Mouse (Mus musculus): ENCODE data around the gene Bahcc1. TPM values are rescaled to one million over a fixed set of nuclear protein-coding genes. Genes with fewer than 3 reads are reported as not detected.

The Bahcc1 gene
- polyA plus RNA-seq, 1 experiment from 2014 or later: 9.7 TPM

DNA sequence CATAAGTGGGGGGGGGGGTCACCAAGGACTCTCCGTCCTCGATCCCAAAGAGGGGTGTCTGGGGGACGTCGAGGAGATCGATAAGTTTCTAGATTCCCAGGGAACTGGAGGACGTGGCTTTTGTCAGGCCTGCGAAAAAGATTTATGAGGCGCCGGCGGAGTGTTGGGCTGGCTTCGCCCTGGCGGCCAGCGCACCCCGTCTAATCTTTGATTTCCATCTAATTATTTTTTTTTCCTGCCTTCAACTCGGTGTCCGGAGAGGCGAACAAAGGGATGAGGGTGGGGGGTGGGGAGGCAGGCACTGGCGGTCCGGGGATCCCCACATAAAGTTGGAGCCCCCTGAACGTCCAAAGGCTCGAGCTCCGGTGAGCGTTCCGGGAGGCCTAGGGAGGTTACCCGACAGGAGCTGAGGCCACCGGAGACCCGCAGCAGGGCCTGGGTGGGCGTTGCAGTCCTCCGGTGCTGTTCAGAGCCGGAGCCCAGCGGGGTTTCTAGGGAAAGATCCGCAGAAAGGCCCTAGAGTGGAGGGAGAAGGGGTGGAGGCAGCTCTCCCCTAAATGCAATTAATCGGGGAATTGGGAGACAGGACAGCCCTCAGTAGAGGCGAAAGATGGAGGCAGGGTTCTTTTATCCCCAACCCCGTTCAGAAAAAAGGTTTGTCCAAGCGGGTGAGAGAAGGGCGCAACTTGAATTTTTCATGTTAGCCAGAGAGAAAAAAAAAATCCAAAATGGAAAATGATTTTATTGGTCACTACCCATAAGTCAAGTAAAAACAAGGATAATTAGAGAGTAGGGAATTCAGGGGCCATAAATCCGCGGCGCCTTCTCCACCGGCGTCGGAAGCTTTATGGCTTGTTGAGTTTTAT, 45.3 kb upstream of the Bahcc1 start:
- H3K36me3 ChIP-seq (ENCODE audit: control insufficient read depth, insufficient read depth, low read length): no peaks in the 10 kb centered on the region
- peak overlapping the region; percentile 98 for H3K9ac ChIP-seq (ENCODE audit: low read depth, low read length)
- H3K4me1 ChIP-seq (ENCODE audit: control insufficient read depth, insufficient read depth, low read length): peaks cover 42% of the 10 kb centered on the region
- no peaks in the 10 kb centered on the region for H3K9me3 ChIP-seq (replicated peaks; ENCODE audit: control insufficient read depth, low read length, poor library complexity, severe bottlenecking)
- H3K27me3 ChIP-seq (ENCODE audit: control insufficient read depth, insufficient read depth, low read depth, low read length): no peaks in the 10 kb centered on the region
- peak overlapping the region; percentile 99 for H3K4me2 ChIP-seq (ENCODE audit: low read length)
- H3K4me3 ChIP-seq (ENCODE audit: low read depth, low read length): peak overlapping the region; percentile 88
- WGBS: under 1% methylated on average over 43 of the region's 43 CpGs
- ATAC-seq: no peak
- peak overlapping the region; percentile 93 for H3K27ac ChIP-seq (ENCODE audit: low read length)

DNA sequence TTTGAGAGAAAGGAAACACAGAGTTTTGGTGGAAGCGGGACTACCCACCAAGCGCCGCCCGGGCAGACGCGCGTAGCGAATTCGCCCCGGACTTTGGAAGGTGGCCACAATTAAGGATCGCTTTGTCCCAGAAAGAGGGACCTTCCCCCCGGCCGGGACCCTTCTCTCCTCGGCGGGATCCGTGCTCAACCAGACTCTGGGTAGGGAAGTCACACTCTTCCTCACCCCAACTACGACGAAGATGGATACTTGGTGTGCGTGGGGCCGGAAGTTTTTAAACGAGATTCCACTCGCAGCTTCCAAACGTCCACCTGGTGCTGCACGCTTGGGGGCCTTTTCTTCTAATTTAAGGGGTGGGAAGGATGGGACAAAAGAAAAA, 44.7 kb upstream of the Bahcc1 start:
- Histone ChIP-seq H3K9me3 (replicated peaks; ENCODE audit: control insufficient read depth, low read length, poor library complexity, severe bottlenecking) (no peaks in the 10 kb centered on the region), H3K36me3 (ENCODE audit: control insufficient read depth, insufficient read depth, low read length) (no peaks in the 10 kb centered on the region), H3K4me1 (ENCODE audit: control insufficient read depth, insufficient read depth, low read length) (peaks cover 42% of the 10 kb centered on the region), H3K9ac (ENCODE audit: low read depth, low read length) (peak overlapping the region; percentile 98), H3K27me3 (ENCODE audit: control insufficient read depth, insufficient read depth, low read depth, low read length) (no peaks in the 10 kb centered on the region), H3K4me2 (ENCODE audit: low read length) (peak overlapping the region; percentile 99), H3K4me3 (ENCODE audit: low read depth, low read length) (peak overlapping the region; percentile 88), H3K27ac (ENCODE audit: low read length) (peak overlapping the region; percentile 92)
- ATAC-seq: no peak
- under 1% methylated on average over 24 of the region's 24 CpGs for WGBS

DNA sequence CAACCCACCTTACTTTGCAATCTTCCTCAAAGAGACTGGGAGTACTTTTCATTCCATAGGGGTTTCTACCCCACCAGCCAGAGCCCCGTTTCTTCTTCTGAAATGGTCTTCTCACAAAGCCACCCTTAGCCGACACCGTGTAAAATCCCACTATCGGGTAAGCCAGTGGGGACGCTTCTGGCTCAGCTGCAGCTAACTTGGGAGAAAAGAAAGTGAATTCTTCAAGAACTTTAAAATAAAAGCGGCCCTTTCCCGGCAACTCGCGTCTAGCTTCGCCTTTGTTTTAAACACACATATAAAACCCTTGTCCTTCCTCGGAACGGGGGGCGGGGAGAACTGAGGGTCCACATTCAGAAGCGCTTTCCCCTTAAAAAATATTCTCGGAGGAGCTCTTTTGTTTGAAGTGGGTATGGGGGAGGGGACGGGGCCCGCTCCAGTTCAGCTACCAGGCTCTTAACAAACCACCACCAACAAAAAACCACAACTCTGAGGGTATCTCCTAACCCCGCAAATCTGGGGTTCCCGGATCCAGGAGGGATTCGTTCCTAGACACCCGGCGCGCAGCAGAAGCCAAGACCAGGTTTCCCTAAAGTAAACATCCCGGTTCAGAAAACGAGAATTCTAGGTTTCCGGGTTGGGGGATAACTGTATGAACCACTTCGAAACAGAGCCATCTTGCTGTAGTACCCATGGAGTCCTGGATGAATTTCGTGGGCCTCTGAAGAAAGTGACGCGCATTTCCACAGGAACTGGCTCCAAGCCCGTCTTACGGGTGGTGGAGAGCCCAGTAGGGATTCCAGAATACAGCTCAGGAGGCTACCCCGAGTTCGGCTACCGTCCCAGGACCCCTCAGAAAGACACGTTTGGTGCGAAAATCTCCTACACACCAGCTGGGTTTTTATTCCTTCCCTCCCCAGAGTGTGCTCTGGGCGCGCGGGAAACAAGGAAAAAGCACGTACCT, 44.0 kb upstream of the Bahcc1 start:
- H3K4me3 ChIP-seq (ENCODE audit: low read depth, low read length): peak overlapping the region; percentile 88
- H3K9me3 ChIP-seq (replicated peaks; ENCODE audit: control insufficient read depth, low read length, poor library complexity, severe bottlenecking): no peaks in the 10 kb centered on the region
- H3K4me2 ChIP-seq (ENCODE audit: low read length): peak overlapping the region; percentile 99
- H3K4me1 ChIP-seq (ENCODE audit: control insufficient read depth, insufficient read depth, low read length): peaks cover 37% of the 10 kb centered on the region
- H3K27me3 ChIP-seq (ENCODE audit: control insufficient read depth, insufficient read depth, low read depth, low read length): no peaks in the 10 kb centered on the region
- H3K36me3 ChIP-seq (ENCODE audit: control insufficient read depth, insufficient read depth, low read length): no peaks in the 10 kb centered on the region
- H3K27ac ChIP-seq (ENCODE audit: low read length): peak overlapping the region; percentile 92
- WGBS: under 1% methylated on average over 41 of the region's 41 CpGs
- no peak for ATAC-seq
- H3K9ac ChIP-seq (ENCODE audit: low read depth, low read length): peak overlapping the region; percentile 98

DNA sequence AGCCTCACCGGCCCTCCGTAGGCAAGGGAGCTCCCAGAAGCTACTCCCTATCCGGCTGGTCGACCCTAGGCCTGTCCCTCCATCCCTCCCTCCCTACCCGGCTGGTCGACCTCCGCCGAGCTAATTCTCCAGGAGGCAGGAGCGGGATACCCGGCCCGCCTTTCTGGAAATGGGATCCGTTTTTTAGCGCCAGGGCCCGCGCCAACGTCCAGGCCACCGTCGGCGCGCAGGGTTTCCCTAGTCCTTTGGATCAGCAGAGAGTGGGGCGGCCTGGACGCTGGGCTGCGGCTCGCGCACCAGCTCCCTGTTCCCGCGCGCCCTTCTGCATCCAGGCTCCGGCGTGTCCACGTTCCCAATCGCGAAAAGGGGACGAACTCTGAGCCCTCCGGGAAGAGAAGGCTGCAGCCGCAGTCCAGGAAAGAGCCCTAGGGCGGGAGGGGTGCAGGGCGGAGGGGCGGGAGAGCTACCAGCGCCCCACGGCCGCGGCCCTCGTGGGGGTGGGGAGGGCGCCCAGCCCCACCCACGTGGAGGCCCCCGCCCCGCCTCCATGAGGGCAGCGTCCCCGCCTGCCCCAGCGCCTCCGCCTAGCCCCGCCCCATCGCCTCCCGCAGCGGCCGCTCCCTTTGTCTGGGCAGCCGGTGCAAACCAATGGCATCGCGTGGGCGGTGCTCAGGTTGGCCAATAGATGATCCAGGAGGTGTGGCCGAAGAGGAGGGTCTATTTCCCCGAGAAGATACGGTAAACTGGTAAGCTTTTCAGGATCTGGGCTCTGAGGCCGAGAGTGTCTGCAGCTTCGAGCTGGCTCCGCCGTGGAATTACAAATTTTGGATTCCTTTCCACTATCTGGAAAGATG, 43.1 kb upstream of the Bahcc1 start:
- ATAC-seq: peak; percentile 96
- Histone ChIP-seq H3K27ac (ENCODE audit: low read length) (peak overlapping the region; percentile 92), H3K27me3 (ENCODE audit: control insufficient read depth, insufficient read depth, low read depth, low read length) (no peaks in the 10 kb centered on the region), H3K9me3 (replicated peaks; ENCODE audit: control insufficient read depth, low read length, poor library complexity, severe bottlenecking) (no peaks in the 10 kb centered on the region), H3K4me2 (ENCODE audit: low read length) (peak overlapping the region; percentile 99), H3K4me3 (ENCODE audit: low read depth, low read length) (peak overlapping the region; percentile 88), H3K9ac (ENCODE audit: low read depth, low read length) (peak overlapping the region; percentile 98), H3K4me1 (ENCODE audit: control insufficient read depth, insufficient read depth, low read length) (peaks cover 28% of the 10 kb centered on the region), H3K36me3 (ENCODE audit: control insufficient read depth, insufficient read depth, low read length) (no peaks in the 10 kb centered on the region)
- under 1% methylated on average over 50 of the region's 68 CpGs for WGBS

DNA sequence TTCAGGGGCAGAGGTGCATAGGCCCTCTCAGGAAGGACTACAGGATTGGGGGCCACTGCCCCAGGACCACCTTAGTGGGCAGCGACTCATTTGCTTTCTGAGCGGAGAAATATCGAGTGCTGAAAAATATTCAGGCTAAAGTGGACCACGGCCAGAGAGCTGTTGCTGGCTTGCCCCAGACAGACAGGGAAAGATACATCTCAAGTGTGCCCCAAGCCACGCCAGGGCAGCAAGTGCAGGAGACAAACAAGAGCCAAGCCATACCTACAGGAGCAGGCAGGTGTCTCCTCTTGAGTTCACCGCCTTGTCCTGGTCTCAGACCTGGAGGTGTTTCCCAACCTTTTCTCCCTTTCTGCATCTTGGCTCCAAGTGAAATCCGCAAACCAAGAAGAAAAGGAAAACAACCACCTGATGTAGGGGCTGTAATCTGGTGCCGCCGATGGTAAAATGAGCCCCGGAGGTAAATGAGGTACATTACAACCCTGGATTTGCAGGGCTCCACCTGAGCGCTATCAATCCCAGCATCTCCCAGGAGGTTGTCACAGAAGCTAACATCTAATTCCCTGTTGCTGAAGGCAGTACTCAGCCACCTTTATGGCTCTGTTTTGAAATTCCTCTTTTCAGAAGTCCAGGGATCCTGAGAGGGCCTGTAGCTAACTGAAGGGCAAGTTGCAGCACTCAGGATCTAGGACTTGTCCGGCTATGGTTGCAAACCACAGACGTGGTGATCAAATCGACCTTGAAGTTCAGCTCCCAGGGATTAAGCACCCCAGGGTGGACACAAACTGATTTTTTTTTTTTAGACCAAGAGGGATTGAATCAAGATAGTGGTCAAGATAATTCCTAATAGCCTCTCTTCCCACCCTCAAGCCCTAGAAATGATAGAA, 42.0 kb upstream of the Bahcc1 start:
- no peaks in the 10 kb centered on the region for H3K36me3 ChIP-seq (ENCODE audit: control insufficient read depth, insufficient read depth, low read length)
- no peaks in the 10 kb centered on the region for H3K27me3 ChIP-seq (ENCODE audit: control insufficient read depth, insufficient read depth, low read depth, low read length)
- H3K9me3 ChIP-seq (replicated peaks; ENCODE audit: control insufficient read depth, low read length, poor library complexity, severe bottlenecking): no peaks in the 10 kb centered on the region
- peak overlapping the region; percentile 92 for H3K27ac ChIP-seq (ENCODE audit: low read length)
- H3K4me2 ChIP-seq (ENCODE audit: low read length): peak overlapping the region; percentile 99
- peak overlapping the region; percentile 31 for H3K9ac ChIP-seq (ENCODE audit: low read depth, low read length)
- H3K4me1 ChIP-seq (ENCODE audit: control insufficient read depth, insufficient read depth, low read length): peaks cover 17% of the 10 kb centered on the region
- WGBS: 35% methylated on average over 14 of the region's 14 CpGs
- no peak for ATAC-seq
- H3K4me3 ChIP-seq (ENCODE audit: low read depth, low read length): peak overlapping the region; percentile 88

DNA sequence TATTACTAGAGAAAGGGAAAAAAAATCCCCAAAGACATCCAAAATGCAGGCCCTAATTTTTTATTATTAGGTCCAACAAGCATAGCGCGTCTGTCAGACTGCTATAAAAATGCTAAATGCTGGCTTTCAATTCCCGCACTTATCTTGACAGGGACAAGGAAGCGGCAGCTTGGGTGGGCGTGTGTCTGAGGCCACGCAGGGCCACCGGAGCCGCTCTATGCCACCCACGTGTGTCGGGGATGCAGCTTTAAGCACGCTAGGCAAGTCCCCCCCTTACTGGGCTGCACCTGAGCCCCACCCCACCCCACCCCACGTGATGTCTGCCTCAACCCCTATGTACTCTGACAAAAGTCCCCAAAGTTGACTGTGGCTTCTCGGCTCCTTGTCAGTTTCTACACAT, 33.9 kb upstream of the Bahcc1 start:
- Histone ChIP-seq H3K4me2 (ENCODE audit: low read length) (no peak overlapping the region), H3K4me3 (ENCODE audit: low read depth, low read length) (no peak overlapping the region), H3K4me1 (ENCODE audit: control insufficient read depth, insufficient read depth, low read length) (no peaks in the 10 kb centered on the region), H3K27me3 (ENCODE audit: control insufficient read depth, insufficient read depth, low read depth, low read length) (no peaks in the 10 kb centered on the region), H3K9me3 (replicated peaks; ENCODE audit: control insufficient read depth, low read length, poor library complexity, severe bottlenecking) (no peaks in the 10 kb centered on the region), H3K27ac (ENCODE audit: low read length) (no peak overlapping the region), H3K36me3 (ENCODE audit: control insufficient read depth, insufficient read depth, low read length) (no peaks in the 10 kb centered on the region), H3K9ac (ENCODE audit: low read depth, low read length) (no peak overlapping the region)
- ATAC-seq: no peak
- WGBS: 25% methylated on average over 13 of the region's 13 CpGs

DNA sequence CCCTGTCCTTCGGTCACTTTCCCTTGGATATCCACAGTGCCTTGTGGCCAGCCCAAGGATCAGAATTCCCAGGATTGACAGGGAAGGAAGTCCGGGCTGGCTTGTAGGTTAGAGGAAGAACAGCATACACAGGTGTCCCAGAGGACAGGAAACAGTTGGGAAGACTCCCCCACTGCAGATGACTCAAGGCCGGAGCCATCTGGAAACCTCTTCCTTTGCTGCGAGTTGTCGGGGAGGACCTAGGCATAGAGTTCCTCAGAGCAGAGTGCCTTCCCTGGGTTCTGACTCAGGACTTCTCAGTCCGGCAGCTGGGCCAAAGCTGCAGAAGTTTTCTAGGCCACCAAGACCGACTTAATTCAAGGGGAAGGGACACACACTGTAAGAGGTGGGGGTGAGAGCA, 33.0 kb upstream of the Bahcc1 start:
- Histone ChIP-seq H3K9ac (ENCODE audit: low read depth, low read length) (no peak overlapping the region), H3K27me3 (ENCODE audit: control insufficient read depth, insufficient read depth, low read depth, low read length) (no peaks in the 10 kb centered on the region), H3K4me1 (ENCODE audit: control insufficient read depth, insufficient read depth, low read length) (no peaks in the 10 kb centered on the region), H3K9me3 (replicated peaks; ENCODE audit: control insufficient read depth, low read length, poor library complexity, severe bottlenecking) (no peaks in the 10 kb centered on the region), H3K4me3 (ENCODE audit: low read depth, low read length) (no peak overlapping the region), H3K36me3 (ENCODE audit: control insufficient read depth, insufficient read depth, low read length) (no peaks in the 10 kb centered on the region), H3K4me2 (ENCODE audit: low read length) (no peak overlapping the region), H3K27ac (ENCODE audit: low read length) (no peak overlapping the region)
- 75% methylated on average over 7 of the region's 7 CpGs for WGBS
- ATAC-seq: no peak

DNA sequence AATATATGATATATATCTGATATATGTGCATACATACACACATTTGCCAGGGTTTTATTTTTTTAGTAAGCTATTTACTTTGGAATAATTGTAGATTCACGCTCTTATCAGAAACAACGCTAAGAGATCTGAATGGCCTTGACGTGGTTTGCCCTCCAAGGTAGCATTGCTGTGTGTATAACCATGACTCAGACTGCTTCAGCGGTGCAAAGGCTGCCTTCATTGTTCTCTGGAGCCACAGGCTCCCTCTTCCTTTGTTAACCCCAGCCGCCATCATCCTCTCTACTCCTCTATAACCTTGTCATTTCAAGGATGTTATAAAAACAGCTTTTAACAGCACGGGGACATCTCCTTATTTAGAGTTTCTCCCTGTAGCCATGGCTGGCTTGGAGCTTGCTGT, 32.1 kb upstream of the Bahcc1 start:
- no peaks in the 10 kb centered on the region for H3K4me1 ChIP-seq (ENCODE audit: control insufficient read depth, insufficient read depth, low read length)
- no peaks in the 10 kb centered on the region for H3K27me3 ChIP-seq (ENCODE audit: control insufficient read depth, insufficient read depth, low read depth, low read length)
- H3K27ac ChIP-seq (ENCODE audit: low read length): no peak overlapping the region
- H3K36me3 ChIP-seq (ENCODE audit: control insufficient read depth, insufficient read depth, low read length): no peaks in the 10 kb centered on the region
- WGBS: 62% methylated on average over 6 of the region's 6 CpGs
- no peak overlapping the region for H3K9ac ChIP-seq (ENCODE audit: low read depth, low read length)
- ATAC-seq: no peak
- H3K4me3 ChIP-seq (ENCODE audit: low read depth, low read length): no peak overlapping the region
- no peaks in the 10 kb centered on the region for H3K9me3 ChIP-seq (replicated peaks; ENCODE audit: control insufficient read depth, low read length, poor library complexity, severe bottlenecking)
- H3K4me2 ChIP-seq (ENCODE audit: low read length): no peak overlapping the region

Measured in midbrain, embryonic 16.5 days (tissue).